Mouse (Mus musculus) forebrain, embryonic 14.5 days (tissue): ENCODE measurements around the gene Msi2. TPM values are rescaled to one million over a fixed set of nuclear protein-coding genes. Genes with fewer than 3 reads are reported as not detected.

Experiments
- ATAC-seq: fragments of 200-750 bp; cut with Nextera tagmentation; 2 replicates; pipeline ENCODE4 v1.8.0; 2017; ENCODE audit warnings: mild to moderate bottlenecking, moderate library complexity
- DNase-seq: peaks from one replicate; pipeline ENCODE4 v3.0.0-alpha.2; 2015; ENCODE audit warnings: low spot score
- H3K27ac ChIP-seq: fragments of 300-500 bp; sonication (generic); 2 replicates; pipeline ENCODE4 v1.5.1; 2014; ENCODE audit warnings: low read depth, mild to moderate bottlenecking, control low read depth, low read length, moderate library complexity
- H3K27me3 ChIP-seq: fragments of 300-500 bp; sonication (generic); replicated peaks from 2 replicates; pipeline ENCODE4 v1.6.1; 2014; ENCODE audit warnings: low read length, control low read depth, mixed read lengths; ENCODE audit not compliant: control insufficient read depth, insufficient read depth
- H3K36me3 ChIP-seq: fragments of 300-500 bp; sonication (generic); 2 replicates; pipeline ENCODE4 v1.6.1; 2014; ENCODE audit warnings: low read length, control low read depth; ENCODE audit not compliant: control insufficient read depth, insufficient read depth
- H3K4me1 ChIP-seq: fragments of 300-500 bp; sonication (generic); 2 replicates; pipeline ENCODE4 v1.6.1; 2014; ENCODE audit warnings: antibody characterized with exemption, low read length, control low read depth; ENCODE audit not compliant: control insufficient read depth, insufficient read depth
- H3K4me2 ChIP-seq: fragments of 300-500 bp; sonication (generic); 2 replicates; pipeline ENCODE4 v1.6.1; 2014; ENCODE audit warnings: mild to moderate bottlenecking, control low read depth, low read length
- H3K4me3 ChIP-seq: fragments of 300-500 bp; sonication (generic); 2 replicates; pipeline ENCODE4 v1.5.1; 2014; ENCODE audit warnings: low read depth, low read length, control low read depth
- H3K9ac ChIP-seq: fragments of 300-500 bp; sonication (generic); 2 replicates; pipeline ENCODE4 v1.6.1; 2014; ENCODE audit warnings: mild to moderate bottlenecking, low read length, control low read depth, moderate library complexity
- H3K9me3 ChIP-seq: fragments of 300-500 bp; sonication (generic); replicated peaks from 2 replicates; pipeline ENCODE4 v1.6.1; 2016; ENCODE audit warnings: low read length, control low read depth, mixed read lengths; ENCODE audit not compliant: control insufficient read depth
- WGBS: fragments of 180-500 bp; shearing (Covaris S2); extraction: QIAGEN DNeasy Blood & Tissue Kit; methylation state at CpG from one replicate; pipeline ENCODE4 v1.1.7; 2014; 5-methylcytosine and 5-hydroxymethylcytosine counted together
- polyA plus RNA-seq: library from polyadenylated mRNA; unstranded; fragments of >200 nt; fragmentation: Nextera tagmentation; extraction: Ambion mirVana; gene quantifications from 2 replicates; pipeline ENCODE4 v1.2.1, GENCODE M21; 2014

The Msi2 gene
- polyA plus RNA-seq, 1 experiment from 2014 or later: 19.9 TPM

DNA sequence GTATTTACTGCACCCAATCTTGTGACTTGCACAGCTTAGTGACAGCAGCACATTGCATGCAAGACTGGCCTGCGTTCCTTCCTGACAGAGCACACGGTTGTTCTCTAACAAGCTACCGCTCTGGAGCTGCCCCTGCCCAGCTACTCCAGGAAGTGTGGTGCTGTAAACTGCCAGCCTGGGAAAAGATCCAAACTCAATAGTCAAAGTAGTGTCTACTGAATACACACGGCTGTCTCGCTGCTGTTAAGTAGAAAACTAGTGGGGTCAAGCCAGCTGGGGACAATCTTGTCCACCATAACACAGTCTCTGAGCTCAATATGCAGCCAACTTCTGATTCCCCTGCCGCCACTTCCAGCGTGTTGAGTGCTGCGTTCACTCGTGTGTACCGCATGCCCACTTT is 325.6 kb downstream of the Msi2 start:
- Histone ChIP-seq H3K4me1 (peaks cover 22% of the 10 kb centered on the region), H3K9ac (no peak overlapping the region), H3K4me3 (no peak overlapping the region), H3K27ac (0 out of 2 replicates have a peak overlapping the region, but pooled peaks have one; percentile 14), H3K9me3 (no peaks in the 10 kb centered on the region), H3K36me3 (no peaks in the 10 kb centered on the region), H3K4me2 (no peak overlapping the region), H3K27me3 (no peaks in the 10 kb centered on the region)
- WGBS: 70% methylated on average over 10 of the region's 10 CpGs
- DNase-seq (peak; percentile 69), ATAC-seq (no peak)

DNA sequence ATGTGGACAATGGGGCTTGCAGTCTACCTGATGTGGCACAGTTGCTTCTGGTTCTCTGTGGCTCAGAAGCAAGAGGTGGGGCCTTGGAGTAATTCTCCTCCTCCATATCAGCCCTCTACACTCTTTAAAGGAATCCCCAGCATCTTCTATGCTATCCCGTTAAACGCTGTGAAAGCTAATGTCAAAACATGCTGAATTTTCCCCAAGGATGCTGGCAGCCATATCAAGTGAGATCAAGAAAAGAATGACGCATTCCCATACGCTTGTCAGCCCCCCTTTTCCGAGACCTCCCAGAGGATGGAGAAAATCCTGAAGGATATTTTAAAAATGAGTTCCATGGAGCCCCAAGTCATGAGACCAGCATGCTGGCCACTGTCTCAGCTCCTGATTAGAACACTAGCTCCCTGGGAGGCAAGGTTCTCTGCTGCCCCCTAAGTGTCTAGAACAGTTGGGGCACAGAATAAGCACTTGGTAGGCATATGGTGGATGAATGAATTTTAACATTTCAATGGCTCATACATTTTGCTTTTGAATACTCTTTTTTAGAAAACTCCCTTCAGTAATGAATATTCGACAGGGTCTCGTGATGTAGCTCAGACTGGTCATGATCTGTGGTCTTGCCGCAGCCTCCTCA is 327.0 kb downstream of the Msi2 start:
- Histone ChIP-seq H3K9ac (no peak overlapping the region), H3K27me3 (no peaks in the 10 kb centered on the region), H3K9me3 (no peaks in the 10 kb centered on the region), H3K4me2 (no peak overlapping the region), H3K36me3 (0 out of 2 replicates have a peak, but pooled peaks cover 2% of the 10 kb centered on the region), H3K4me1 (peaks cover 22% of the 10 kb centered on the region), H3K4me3 (no peak overlapping the region), H3K27ac (no peak overlapping the region)
- DNase-seq: peak; percentile 62
- WGBS: 59% methylated on average over 8 of the region's 8 CpGs
- peak; percentile 43; the same call in 1 of the 2 replicates for ATAC-seq

DNA sequence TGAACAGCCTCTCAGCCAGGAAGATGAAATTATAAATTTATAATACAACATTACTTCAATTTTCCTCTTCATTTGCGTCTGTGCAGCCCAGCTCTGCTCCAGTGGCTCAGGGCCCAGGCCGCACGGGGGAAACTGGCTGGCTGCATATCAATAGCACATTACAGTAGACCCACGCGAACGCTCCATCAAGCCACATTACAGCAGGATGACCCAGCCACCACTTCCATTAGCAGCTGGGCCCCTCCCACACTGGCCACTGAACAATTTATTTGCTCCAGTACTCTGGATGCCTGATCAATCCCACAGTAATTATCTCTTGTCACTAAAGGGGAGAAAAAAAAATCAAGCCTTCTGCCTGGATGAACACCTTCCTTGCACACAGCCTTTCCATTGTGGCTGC is 328.8 kb downstream of the Msi2 start:
- 37% methylated on average over 6 of the region's 6 CpGs for WGBS
- Histone ChIP-seq H3K4me1 (peaks cover 13% of the 10 kb centered on the region), H3K36me3 (0 out of 2 replicates have a peak, but pooled peaks cover 7% of the 10 kb centered on the region), H3K9ac (no peak overlapping the region), H3K9me3 (no peaks in the 10 kb centered on the region), H3K4me3 (no peak overlapping the region), H3K27ac (no peak overlapping the region), H3K27me3 (no peaks in the 10 kb centered on the region), H3K4me2 (no peak overlapping the region)
- peak; percentile 46 for DNase-seq
- ATAC-seq: peak; percentile 16; the same call in 1 of the 2 replicates

DNA sequence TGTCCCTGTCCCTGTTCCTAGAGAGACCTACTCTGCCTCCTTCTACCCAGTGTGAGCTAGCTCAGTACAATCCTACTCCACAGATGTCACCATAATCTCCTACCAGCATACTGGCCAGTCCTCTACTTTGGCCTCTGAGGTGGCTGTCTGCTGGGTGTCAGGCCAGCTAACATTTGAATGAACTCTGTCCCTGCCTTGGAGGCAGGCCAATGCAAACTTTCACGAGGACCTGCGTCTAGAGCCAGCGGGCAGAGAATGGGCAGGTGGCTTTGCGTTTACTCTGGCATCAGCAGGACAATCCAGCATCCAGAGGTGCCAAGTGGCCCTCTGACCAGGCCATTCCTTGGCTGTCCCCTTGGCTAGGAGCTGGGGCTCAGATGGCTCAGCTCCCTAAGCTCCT is 331.4 kb downstream of the Msi2 start:
- no peak overlapping the region for H3K4me2 ChIP-seq
- H3K4me1 ChIP-seq: peaks cover 12% of the 10 kb centered on the region
- WGBS: 81% methylated on average over 4 of the region's 4 CpGs
- ATAC-seq (no peak), DNase-seq (no peak)
- no peak overlapping the region for H3K9ac ChIP-seq
- H3K27me3 ChIP-seq: no peaks in the 10 kb centered on the region
- no peak overlapping the region for H3K4me3 ChIP-seq
- H3K36me3 ChIP-seq: peaks cover 16% of the 10 kb centered on the region; the same call in 1 of the 2 replicates
- no peaks in the 10 kb centered on the region for H3K9me3 ChIP-seq
- H3K27ac ChIP-seq: no peak overlapping the region

DNA sequence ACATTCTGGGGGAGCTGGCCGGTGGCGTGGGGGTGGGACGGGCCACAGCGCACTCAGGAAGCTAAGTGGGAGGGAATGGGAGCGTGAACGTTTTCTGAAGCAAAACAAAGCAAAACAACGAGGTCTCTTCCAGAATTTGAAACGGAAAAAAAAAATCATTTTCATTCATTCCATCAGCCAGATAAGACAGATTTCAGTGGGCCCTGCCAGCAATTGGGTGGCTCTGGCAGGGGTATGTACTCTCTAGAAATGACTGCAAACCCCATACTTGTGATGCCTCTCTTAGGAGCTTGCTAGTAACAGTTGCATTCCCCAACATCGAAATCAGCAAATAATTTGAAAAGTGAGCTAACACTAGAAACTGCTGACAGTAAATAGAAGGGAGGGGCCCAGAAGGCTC is 335.9 kb downstream of the Msi2 start:
- no peaks in the 10 kb centered on the region for H3K27me3 ChIP-seq
- ATAC-seq: no peak
- H3K27ac ChIP-seq: no peak overlapping the region
- no peak overlapping the region for H3K9ac ChIP-seq
- H3K4me2 ChIP-seq: no peak overlapping the region
- peak; percentile 59 for DNase-seq
- 71% methylated on average over 9 of the region's 9 CpGs for WGBS
- H3K9me3 ChIP-seq: no peaks in the 10 kb centered on the region
- H3K4me1 ChIP-seq: peaks cover 20% of the 10 kb centered on the region
- H3K4me3 ChIP-seq: no peak overlapping the region
- H3K36me3 ChIP-seq: peaks cover 23% of the 10 kb centered on the region

DNA sequence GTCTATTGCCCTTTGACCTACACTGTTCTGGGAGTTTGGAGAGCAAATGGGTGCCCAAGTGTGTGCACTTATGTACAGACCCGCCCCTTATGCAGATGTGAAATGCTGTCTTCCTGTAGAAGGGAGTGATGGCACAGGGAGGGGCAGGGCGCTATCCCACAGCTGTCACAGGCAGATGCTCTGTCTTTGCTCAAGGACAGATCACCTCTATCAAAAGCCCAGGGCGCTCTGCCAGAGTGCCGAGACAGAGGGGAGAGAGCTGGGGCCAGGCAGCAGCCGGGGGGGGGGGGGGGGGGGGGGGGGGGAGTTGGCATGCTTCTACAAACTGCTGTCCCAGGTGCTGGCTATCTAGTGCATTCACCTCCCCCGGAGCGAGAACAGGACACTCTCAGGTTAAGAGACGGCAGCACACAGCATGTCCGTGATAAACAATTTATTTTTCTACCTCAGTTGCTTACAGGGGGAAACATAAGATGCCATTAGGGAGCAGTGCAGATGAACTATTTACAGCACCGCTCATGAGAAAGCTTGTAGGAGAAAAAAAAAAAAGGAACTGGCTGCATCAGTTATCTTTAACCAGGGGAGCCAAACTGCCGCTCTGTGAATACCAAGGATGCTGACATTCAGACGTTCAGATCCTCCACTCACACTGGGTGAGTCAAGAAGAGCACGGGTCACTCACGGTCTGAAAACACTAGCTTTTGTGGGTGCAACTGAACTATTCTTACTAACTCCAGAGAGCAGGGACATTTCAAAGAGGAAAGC is 337.0 kb downstream of the Msi2 start:
- Histone ChIP-seq H3K4me1 (peaks cover 21% of the 10 kb centered on the region), H3K4me2 (no peak overlapping the region), H3K36me3 (peaks cover 23% of the 10 kb centered on the region), H3K27me3 (no peaks in the 10 kb centered on the region), H3K9me3 (no peaks in the 10 kb centered on the region), H3K9ac (no peak overlapping the region), H3K4me3 (no peak overlapping the region), H3K27ac (peak overlapping the region; percentile 44; the same call in 1 of the 2 replicates)
- no peak for ATAC-seq
- 73% methylated on average over 12 of the region's 14 CpGs for WGBS
- DNase-seq: no peak

DNA sequence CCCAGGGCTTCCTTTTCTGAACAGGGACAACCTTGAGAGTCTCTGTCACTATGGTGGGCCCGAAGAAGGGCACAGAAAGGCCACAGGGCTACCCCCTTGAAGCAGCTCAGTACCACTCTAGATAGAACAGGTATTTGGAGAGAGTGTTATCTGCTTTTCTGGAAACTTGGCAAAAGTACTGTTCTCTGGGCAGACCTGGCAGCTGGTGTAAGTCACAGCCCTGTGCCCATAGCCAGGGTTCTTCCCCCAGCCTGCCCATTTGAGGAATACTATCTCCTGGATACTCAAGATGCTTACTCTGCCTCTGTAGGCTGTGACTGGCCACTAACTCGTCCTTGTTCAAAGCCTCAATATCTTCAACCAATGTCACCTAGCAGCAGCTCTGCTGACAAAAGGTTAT is 338.7 kb downstream of the Msi2 start:
- H3K4me2 ChIP-seq: no peak overlapping the region
- H3K9ac ChIP-seq: no peak overlapping the region
- no peak overlapping the region for H3K4me3 ChIP-seq
- H3K36me3 ChIP-seq: peaks cover 19% of the 10 kb centered on the region
- H3K9me3 ChIP-seq: no peaks in the 10 kb centered on the region
- ATAC-seq (no peak), DNase-seq (no peak)
- no peak overlapping the region for H3K27ac ChIP-seq
- peaks cover 29% of the 10 kb centered on the region for H3K4me1 ChIP-seq
- WGBS: 63% methylated on average over 2 of the region's 2 CpGs
- H3K27me3 ChIP-seq: no peaks in the 10 kb centered on the region

DNA sequence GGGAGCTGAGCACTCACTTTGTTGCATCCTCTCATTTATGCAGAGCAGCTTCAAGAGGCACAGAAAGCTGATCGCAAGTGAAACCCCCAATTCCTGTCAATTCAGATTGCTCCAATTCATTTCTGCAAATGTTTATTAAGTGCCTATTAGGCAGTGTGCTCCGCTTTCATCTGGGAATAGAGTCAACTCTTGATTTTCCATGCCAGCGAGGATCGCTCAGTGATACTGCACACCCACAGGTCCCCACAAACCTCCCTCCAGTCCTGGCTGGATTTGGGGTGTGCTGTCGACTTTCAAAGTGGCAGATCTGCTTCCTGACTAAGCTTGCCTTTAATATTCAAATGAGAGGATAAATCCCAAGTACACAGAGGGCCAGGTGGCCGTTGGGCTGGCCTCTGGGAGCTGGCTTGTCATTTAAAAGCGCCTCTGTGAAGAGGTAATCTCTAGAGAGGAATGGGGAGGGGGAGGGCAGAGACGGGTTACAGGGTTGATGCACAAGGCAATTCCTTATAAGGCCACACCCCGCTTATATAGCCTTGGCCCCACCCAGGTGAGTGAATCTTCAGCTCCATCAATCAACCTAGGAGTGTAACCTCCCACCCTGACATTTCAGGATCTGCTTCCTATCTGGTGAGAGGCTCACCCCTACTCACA is 339.5 kb downstream of the Msi2 start:
- no peak for ATAC-seq
- peaks cover 29% of the 10 kb centered on the region for H3K4me1 ChIP-seq
- H3K27ac ChIP-seq: peak overlapping the region; percentile 27; the same call in 1 of the 2 replicates
- no peak overlapping the region for H3K9ac ChIP-seq
- no peaks in the 10 kb centered on the region for H3K9me3 ChIP-seq
- WGBS: 34% methylated on average over 9 of the region's 9 CpGs
- H3K4me2 ChIP-seq: no peak overlapping the region
- no peaks in the 10 kb centered on the region for H3K27me3 ChIP-seq
- H3K36me3 ChIP-seq: peaks cover 19% of the 10 kb centered on the region; the same call in 1 of the 2 replicates
- DNase-seq: no peak
- no peak overlapping the region for H3K4me3 ChIP-seq
